Mouse (Mus musculus) retina, adult 2 months (tissue): ENCODE results near the gene Gucy2g.

Experiments
- DNase-seq: peaks from one replicate; pipeline ENCODE4 v3.0.0-alpha.2; 2012; ENCODE audit warnings: low read depth, low spot score

Gucy2g gene

DNA sequence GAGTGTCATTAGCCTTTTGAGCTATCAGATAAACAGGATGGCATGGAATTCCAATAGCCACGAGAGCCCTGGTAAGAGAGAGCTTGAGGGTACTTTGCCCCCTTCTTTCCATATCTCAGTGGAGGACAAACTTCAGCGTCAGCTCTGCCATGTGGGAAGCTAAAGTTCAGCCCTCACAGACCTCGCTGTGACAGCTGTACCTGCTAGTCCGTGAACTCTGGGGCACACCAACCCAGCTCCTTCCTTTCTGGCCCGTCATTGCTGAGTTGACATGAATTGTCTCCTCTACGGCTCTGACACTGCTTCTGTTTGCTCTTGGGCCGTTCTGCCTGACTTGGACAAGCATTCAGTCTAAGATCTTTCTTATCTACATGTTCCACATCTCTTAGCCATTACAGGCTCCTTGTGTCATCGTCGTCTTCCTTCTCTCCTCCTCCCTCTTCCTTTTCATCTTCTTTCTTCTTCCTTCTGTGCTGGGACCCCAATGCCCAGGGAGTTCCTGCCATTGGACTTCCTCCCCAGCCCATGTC, 7.0 kb upstream of the Gucy2g start:
- DNase-seq: no peak

GRCm38 (mm10) chr19:55247563-55247962, 6.5 kb upstream of the Gucy2g start:
- no peak for DNase-seq

GRCm38 (mm10) chr19:55244791-55245231, 3.8 kb upstream of the Gucy2g start:
- DNase-seq: no peak

GRCm38 (mm10) chr19:55239766-55240426, 1.1 kb downstream of the Gucy2g start:
- no peak for DNase-seq

- DNase-seq: no peak
These were observed 4.5 kb downstream of the Gucy2g start for GRCm38 (mm10) chr19:55236564-55236963.

- no peak for DNase-seq
These were observed 5.0 kb downstream of the Gucy2g start for GRCm38 (mm10) chr19:55236026-55236425.

DNA sequence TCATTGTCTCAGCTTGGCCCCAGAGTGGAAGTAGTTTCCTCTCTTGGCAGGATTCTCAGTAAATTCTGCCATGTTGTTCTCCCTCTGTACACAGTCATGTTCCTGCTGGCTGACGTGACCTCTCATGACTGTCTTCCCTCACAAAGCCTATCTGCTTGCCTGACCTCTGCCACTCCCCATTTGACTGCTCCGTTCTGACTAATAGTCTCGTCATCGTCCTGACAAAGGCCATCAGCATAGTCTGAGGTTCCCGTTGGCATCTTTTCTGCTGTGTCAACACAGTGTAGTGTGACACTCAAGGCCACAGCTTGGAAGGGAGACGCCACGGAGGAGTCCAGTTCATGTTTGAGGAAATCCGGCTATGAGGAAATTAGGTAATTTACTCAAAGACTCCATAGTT, 8.9 kb downstream of the Gucy2g start:
- DNase-seq: no peak

- DNase-seq: no peak
These were observed 10.0 kb downstream of the Gucy2g start for GRCm38 (mm10) chr19:55231081-55231480.

DNA sequence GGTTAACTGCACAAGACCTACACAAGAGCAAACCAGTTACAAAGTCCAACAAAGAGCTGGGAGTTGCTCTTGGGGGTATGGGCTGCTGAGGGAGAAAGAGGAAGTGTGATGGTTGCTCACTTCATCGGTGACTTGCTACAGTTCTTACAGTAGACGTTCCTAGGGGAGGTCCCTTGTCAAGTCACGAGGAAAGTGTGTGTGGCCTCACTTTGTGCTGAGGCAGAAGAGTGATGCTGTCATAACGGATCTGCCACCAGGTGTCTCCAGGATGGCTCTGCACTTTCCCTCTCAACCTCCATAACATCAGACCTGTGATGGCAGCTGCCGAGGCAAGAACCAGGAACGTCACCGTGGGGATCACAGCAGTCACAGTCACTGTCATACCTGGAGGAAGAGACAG, 13.9 kb downstream of the Gucy2g start:
- no peak for DNase-seq

- DNase-seq: no peak
These were observed 14.4 kb downstream of the Gucy2g start for GRCm38 (mm10) chr19:55226621-55227020.

DNA sequence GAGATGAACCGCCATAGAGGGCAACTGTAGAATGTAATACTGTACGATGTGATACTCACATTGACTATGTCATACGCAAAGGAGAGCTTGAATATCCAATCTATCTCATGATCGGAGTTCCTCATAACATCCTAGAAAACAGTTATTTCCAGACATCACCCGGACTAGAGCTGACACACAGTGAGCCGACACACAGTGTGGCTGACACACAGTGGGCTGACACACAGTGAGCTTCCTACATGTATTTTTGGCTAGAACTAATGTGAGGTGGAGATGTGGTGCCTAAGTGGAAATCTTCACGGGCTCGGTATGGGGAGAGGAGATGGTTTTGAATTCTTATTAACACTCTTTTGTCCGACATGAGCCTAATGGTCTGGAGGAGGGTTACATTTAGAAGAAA, 18.8 kb downstream of the Gucy2g start:
- DNase-seq: no peak

GRCm38 (mm10) chr19:55221208-55221607, 19.8 kb downstream of the Gucy2g start:
- DNase-seq: no peak

GRCm38 (mm10) chr19:55219359-55219758, 21.7 kb downstream of the Gucy2g start:
- no peak for DNase-seq

GRCm38 (mm10) chr19:55218741-55219221, 22.3 kb downstream of the Gucy2g start:
- DNase-seq: peak; percentile 61

DNA sequence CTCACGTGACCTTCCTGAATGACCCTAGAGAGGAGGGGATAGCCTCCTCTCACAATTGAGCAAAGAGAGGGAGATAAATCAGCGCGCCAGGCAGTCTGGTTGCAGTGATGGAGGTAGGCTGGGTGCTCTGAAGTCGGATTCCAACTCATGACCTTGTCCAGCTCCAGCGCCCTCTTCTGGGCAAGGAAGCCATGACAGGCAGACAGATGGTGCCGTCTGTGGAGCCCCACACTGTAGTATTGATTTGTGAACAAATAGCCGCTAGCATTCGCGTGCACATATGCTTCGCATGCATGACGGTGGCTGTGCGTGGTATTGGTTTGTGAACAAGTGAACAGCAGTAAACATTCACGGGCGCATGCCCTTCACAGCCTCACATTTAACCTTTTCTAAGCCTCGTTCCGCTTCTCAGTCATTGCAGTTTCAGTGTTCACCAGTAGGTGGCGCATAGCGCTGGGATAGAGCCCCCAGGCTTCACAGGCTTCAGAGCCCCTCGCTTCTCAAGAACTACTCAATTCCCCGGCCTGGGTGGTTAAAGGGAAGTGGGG, 22.8 kb downstream of the Gucy2g start:
- DNase-seq: no peak

GRCm38 (mm10) chr19:55217365-55217764, 23.7 kb downstream of the Gucy2g start:
- DNase-seq: no peak

- no peak for DNase-seq
These were observed 24.2 kb downstream of the Gucy2g start for GRCm38 (mm10) chr19:55216876-55217275.

DNA sequence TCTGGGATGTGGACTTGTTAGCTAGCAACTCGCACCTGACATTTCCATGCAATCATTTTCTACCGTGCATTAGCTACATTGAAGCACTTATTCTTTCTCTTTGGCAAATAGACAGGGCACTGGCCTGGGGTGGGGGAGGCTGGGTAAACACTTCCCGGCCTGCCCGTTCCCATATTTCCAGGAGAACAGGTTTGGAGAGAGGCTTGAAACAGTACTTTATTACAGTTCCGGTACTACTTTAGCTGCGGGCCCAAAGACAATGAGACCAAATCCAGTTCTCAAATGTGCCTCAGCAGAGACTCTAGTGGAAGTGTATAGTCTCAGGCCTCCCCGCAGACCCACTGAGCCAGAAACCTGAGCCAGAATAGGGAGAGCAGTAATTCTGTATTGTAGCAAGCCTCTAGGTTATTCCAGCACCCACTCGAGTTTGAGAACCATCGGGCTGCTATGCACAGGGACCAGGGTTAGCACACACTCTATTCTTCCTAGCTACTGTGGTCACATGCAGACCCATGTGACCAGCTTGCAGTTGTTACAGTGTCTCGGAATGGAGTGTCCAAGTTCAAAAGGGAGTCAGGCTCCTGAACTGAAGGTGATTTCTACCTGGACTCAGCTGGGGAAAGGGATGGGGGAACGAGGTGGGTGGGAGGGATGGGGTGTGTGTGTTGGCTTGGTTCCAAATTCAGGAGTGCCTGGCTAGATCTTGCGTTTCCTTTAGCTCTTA, 27.3 kb downstream of the Gucy2g start:
- DNase-seq: no peak

DNA sequence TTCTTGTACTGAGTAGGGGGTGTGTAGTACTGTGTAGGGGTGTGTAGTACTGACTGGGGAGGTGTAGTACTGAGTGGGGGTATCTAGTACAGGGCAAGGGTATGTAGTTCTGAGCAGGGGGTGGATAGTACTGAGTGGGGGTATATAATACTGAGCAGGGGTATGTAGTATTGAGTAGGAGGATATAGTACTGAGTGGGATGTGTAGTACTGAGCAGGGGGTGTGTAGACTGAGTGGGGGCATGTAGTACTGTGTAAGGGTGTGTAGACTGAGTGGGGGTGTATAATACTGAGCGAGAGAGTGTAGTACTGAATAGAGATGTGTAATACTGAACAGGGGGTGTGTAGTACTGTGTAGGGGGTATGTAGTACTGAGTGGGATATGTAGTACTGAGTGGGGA, 29.3 kb downstream of the Gucy2g start:
- no peak for DNase-seq

DNA sequence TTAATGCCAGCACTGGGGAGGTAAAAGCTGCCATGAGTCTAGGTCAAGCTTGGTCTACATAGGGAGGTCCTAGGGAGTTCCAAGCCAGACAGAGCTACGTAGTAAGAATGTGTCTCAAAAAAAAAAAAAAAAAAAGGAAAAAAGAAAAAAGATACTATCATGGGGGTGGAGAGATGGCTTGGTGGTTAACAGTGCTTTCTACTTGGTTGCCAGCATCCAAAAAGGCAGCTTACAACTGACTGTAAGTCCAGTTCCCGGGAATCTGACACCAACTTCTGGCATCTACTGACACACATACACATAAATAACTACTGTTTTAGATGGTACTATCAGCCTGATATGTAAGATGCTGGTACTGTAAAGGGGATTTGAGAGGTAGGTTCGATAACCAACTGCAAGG, 32.0 kb downstream of the Gucy2g start:
- no peak for DNase-seq

DNA sequence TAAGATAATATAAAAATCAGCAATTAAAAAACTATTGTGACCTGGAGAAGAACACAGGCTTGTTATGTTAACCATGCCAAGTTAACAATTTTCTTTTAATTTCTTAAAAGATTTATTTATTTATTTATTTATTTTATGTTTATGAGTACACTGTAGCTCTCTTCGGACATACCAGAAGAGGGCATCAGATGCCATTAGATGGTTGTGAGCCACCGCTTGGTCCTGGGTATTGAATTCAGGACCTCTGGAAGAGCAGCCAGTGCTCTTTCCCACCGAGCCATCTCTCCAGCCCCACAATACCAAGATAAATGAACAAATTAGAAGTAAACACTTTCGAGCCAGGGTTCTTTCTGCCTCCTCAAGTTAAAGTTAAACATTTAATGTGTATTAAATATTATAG, 32.4 kb downstream of the Gucy2g start:
- DNase-seq: no peak

DNA sequence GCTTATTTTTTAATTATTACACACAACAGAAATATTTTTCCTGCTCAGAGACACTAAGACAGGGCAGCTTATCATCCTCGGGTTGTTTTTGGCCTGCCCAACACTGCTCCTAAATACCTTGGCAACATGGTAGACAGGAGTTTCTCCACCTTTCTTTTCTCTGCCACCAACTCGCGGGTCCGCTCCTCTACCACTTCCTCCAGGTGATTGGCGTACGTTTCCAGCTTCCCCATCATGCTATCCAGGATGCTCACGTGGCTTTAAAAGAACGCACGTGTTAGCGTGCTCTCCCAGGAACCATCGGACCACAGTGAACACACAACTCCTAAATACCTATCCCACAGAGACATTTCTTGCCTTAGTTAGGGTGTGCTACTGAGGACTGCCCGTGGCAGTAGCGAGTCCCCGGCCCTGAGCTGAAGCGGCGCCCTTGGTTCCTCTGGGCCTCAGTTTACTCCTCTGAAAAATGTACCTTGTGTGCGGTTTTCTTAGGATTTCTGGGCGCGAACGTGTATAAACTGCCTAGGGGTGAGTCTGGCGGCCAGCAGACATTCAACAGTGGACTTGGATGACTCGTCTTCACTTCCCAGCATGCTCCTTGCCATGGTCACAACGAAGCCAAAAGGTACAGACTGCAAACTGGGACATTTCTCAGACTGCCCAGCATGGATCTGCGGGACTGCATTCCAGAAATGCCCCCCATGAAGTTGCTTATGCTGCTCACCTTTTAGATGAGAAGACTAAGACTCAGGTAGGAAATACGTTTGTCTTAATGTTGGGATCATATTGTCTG, 33.1 kb downstream of the Gucy2g start:
- DNase-seq: no peak
